Mouse (Mus musculus) MN1 (cell line): Measurements from ENCODE around the gene Cep131.

ENCODE experiments used
- DNase-seq: peaks from one replicate; pipeline ENCODE4 v3.0.0-alpha.2; 2016; ENCODE audit warnings: low spot score

The Cep131 gene

GRCm38 (mm10) chr11:120049067-120049466 lies 37.6 kb downstream of the Cep131 start:
- no peak for DNase-seq

- DNase-seq: no peak
Measured at GRCm38 (mm10) chr11:120048252-120048556, 38.4 kb downstream of the Cep131 start.

- no peak for DNase-seq
Measured at GRCm38 (mm10) chr11:120047531-120048251, 38.9 kb downstream of the Cep131 start.

- DNase-seq: peak; percentile 48
Measured at GRCm38 (mm10) chr11:120046553-120047191, 40.0 kb downstream of the Cep131 start, which contains the start of gene Aatk. Aatk (minus strand) TSS chr11:120047167.

GRCm38 (mm10) chr11:120045839-120046552 lies 40.6 kb downstream of the Cep131 start:
- peak; percentile 88 for DNase-seq

- DNase-seq: no peak
Measured at GRCm38 (mm10) chr11:120045341-120045740, 41.3 kb downstream of the Cep131 start.

GRCm38 (mm10) chr11:120042141-120042838 lies 44.3 kb downstream of the Cep131 start:
- peak; percentile 45 for DNase-seq

GRCm38 (mm10) chr11:120041191-120042123 lies 45.2 kb downstream of the Cep131 start:
- DNase-seq: peak; percentile 59

- no peak for DNase-seq
Measured at GRCm38 (mm10) chr11:120040440-120040839, 46.2 kb downstream of the Cep131 start.

- no peak for DNase-seq
Measured at GRCm38 (mm10) chr11:120039581-120039980, 47.0 kb downstream of the Cep131 start.

GRCm38 (mm10) chr11:120034762-120035161 lies 51.9 kb downstream of the Cep131 start:
- DNase-seq: no peak

- DNase-seq: no peak
Measured at GRCm38 (mm10) chr11:120034306-120034705, 52.3 kb downstream of the Cep131 start.

- DNase-seq: no peak
Measured at GRCm38 (mm10) chr11:120033473-120033872, 53.2 kb downstream of the Cep131 start.

GRCm38 (mm10) chr11:120032052-120032451 lies 54.6 kb downstream of the Cep131 start:
- no peak for DNase-seq

- peak; percentile 69 for DNase-seq
Measured at GRCm38 (mm10) chr11:120030145-120030901, 56.3 kb downstream of the Cep131 start.

- DNase-seq: peak; percentile 66
Measured at GRCm38 (mm10) chr11:120029431-120030144, 57.0 kb downstream of the Cep131 start.

- no peak for DNase-seq
Measured at GRCm38 (mm10) chr11:120028319-120029092, 58.1 kb downstream of the Cep131 start.

GRCm38 (mm10) chr11:120026941-120027340 lies 59.7 kb downstream of the Cep131 start:
- DNase-seq: no peak

- DNase-seq: no peak
Measured at GRCm38 (mm10) chr11:120022841-120023240, 63.8 kb downstream of the Cep131 start.
